ENCODE assay signal across 22 mouse cellular contexts in genomic region chr9:87197277-87197676, GRCm38 (mm10). TPM values are rescaled to one million over a fixed set of nuclear protein-coding genes. Genes with fewer than 3 reads are reported as not detected.
"Had no signal": no experiment of that assay in that cellular context is flagged by ENCODE, and none has a peak within 500 bp of the region (broad histone marks: within the 10 kb centered on the region; RNA-seq: fewer than 3 reads in every experiment).

No protein-coding gene starts in this region.

- H3K9me3 ChIP-seq: lung, embryonic 15.5 days; midbrain, embryonic 12.5 days; neural tube, embryonic 12.5 days; stomach, embryonic 15.5 days had no signal

- H3K4me3 ChIP-seq: lung, embryonic 15.5 days; megakaryocyte, embryonic 14.5 days; midbrain, embryonic 12.5 days; neural tube, embryonic 12.5 days; stomach, embryonic 15.5 days had no signal

- H3K27me3 ChIP-seq: lung, embryonic 15.5 days; megakaryocyte, embryonic 14.5 days; midbrain, embryonic 12.5 days; neural tube, embryonic 12.5 days; stomach, embryonic 15.5 days had no signal

- ATAC-seq: liver, postnatal 0 days; lung, postnatal 0 days; midbrain, embryonic 16.5 days had no signal

- H3K4me1 ChIP-seq: lung, embryonic 15.5 days; midbrain, embryonic 12.5 days; neural tube, embryonic 12.5 days; stomach, embryonic 15.5 days had no signal

- H3K27ac ChIP-seq: lung, embryonic 15.5 days; macrophage; midbrain, embryonic 12.5 days; neural tube, embryonic 12.5 days; stomach, embryonic 15.5 days; stomach, postnatal 0 days had no signal

- H3K4me2 ChIP-seq: lung, embryonic 15.5 days; midbrain, embryonic 12.5 days; neural tube, embryonic 12.5 days; stomach, embryonic 15.5 days had no signal

- H3K9ac ChIP-seq: liver, postnatal 0 days; lung, embryonic 15.5 days; midbrain, embryonic 12.5 days; neural tube, embryonic 12.5 days; stomach, embryonic 15.5 days had no signal

- DNase-seq: liver, postnatal 0 days; lung, adult 2 months; lung, postnatal 14 days; lung, postnatal 36 days; midbrain, embryonic 14.5 days; right cerebral cortex, postnatal 14 days; thymus, adult 2 months; thymus, postnatal 25 days; thymus, postnatal 4 days had no signal

RNA-seq across cellular contexts. Expression of gene Mrap2, which starts 53.2 kb away (rescaled TPM):
- total RNA-seq: megakaryocyte progenitor cell, adult 5-6 weeks; monocyte, adult 5-6 weeks; neutrophil, adult 5-6 weeks had no signal
- polyA plus RNA-seq: liver, postnatal 0 days; lung, postnatal 0 days; macrophage; spleen, adult 2 months had no signal
